Mouse (Mus musculus): ENCODE measurements around the gene Ndufs3. TPM values are rescaled to one million over a fixed set of nuclear protein-coding genes. Genes with fewer than 3 reads are reported as not detected.

Gene Ndufs3
- polyA plus RNA-seq, 1 experiment, result 84.0 TPM

DNA sequence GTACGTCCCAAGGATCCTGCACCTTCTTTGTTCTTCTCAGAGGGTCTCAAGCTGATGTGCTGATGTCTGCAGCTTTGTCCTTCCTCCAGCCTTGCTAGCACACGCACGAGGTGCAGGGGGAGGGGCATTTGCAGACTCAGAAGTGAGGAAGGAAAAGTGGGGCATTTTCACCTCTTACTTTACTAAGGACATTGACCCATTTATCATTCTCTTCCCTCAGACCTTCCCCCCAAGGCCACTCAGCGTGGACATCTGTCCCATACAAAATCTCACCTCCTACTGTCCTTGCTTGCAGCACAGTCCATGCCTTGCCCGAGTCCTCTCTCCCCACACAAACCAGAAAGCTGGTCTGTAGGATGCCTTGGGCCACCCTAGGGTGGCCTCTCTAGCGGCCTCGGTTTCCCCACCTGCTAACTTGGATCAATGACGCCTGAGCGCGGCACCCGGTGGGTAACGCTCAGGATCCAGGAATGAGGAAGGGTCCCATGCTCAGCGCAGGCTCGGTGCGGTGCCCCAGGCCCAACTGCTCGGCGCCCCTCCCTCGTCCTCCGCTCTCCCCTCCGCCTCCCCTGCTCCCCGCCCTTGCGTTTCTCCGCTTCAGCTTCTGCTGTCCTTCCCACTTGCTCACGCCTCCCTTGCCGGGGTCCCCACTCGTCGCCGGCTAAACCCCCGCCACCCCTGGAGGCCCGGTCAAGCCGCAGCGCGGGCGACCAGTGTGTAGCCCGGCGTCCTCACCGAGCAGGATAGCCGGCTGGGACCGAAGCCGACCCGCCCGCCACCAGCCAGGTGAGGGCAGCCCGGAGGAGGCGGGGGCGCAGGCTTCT is 19.2 kb downstream of the Ndufs3 start, which contains the start of gene C1qtnf4:
C1qtnf4 (plus strand) TSS at position 643 of the 824 bp plus-strand sequence.
- Histone ChIP-seq H3K4me3 (ENCODE audit: insufficient read depth, low read length) (peak within 1 kb of the TSS; percentile 11), H3K4me1 (ENCODE audit: control insufficient read depth, insufficient read depth, low read length) (no peaks in the 10 kb centered on the region), H3K27ac (ENCODE audit: insufficient read depth, low read depth, low read length) (no peak within 1 kb of the TSS)
- TF ChIP-seq POLR2A (IDR thresholded peaks at IDR 0.05; ENCODE audit: borderline replicate concordance, low read depth, low read length) (no peak), CTCF (IDR thresholded peaks at IDR 0.05; ENCODE audit: low read depth, low read length) (no peak)

GRCm38 (mm10) chr2:90881824-90882223 is 22.8 kb downstream of the Ndufs3 start:
- Histone ChIP-seq H3K27ac (ENCODE audit: insufficient read depth, low read depth, low read length) (no peak overlapping the region), H3K4me1 (ENCODE audit: control insufficient read depth, insufficient read depth, low read length) (no peaks in the 10 kb centered on the region), H3K4me3 (ENCODE audit: insufficient read depth, low read length) (no peak overlapping the region)
- TF ChIP-seq POLR2A (IDR thresholded peaks at IDR 0.05; ENCODE audit: borderline replicate concordance, low read depth, low read length) (no peak), CTCF (IDR thresholded peaks at IDR 0.05; ENCODE audit: low read depth, low read length) (no peak)

- no peaks in the 10 kb centered on the region for H3K4me1 ChIP-seq (ENCODE audit: control insufficient read depth, insufficient read depth, low read length)
- no peak overlapping the region for H3K4me3 ChIP-seq (ENCODE audit: insufficient read depth, low read length)
- no peak overlapping the region for H3K27ac ChIP-seq (ENCODE audit: insufficient read depth, low read depth, low read length)
- no peak for TF ChIP-seq POLR2A (IDR thresholded peaks at IDR 0.05; ENCODE audit: borderline replicate concordance, low read depth, low read length)
- no peak for TF ChIP-seq CTCF (IDR thresholded peaks at IDR 0.05; ENCODE audit: low read depth, low read length)
These were observed 24.4 kb downstream of the Ndufs3 start for GRCm38 (mm10) chr2:90880144-90880785.

- no peak overlapping the region for H3K27ac ChIP-seq (ENCODE audit: insufficient read depth, low read depth, low read length)
- TF ChIP-seq CTCF (IDR thresholded peaks at IDR 0.05; ENCODE audit: low read depth, low read length), result no peak
- TF ChIP-seq POLR2A (IDR thresholded peaks at IDR 0.05; ENCODE audit: borderline replicate concordance, low read depth, low read length), result no peak
- H3K4me1 ChIP-seq (ENCODE audit: control insufficient read depth, insufficient read depth, low read length), result no peaks in the 10 kb centered on the region
- no peak overlapping the region for H3K4me3 ChIP-seq (ENCODE audit: insufficient read depth, low read length)
These were observed 25.2 kb downstream of the Ndufs3 start for GRCm38 (mm10) chr2:90879419-90879818.

DNA sequence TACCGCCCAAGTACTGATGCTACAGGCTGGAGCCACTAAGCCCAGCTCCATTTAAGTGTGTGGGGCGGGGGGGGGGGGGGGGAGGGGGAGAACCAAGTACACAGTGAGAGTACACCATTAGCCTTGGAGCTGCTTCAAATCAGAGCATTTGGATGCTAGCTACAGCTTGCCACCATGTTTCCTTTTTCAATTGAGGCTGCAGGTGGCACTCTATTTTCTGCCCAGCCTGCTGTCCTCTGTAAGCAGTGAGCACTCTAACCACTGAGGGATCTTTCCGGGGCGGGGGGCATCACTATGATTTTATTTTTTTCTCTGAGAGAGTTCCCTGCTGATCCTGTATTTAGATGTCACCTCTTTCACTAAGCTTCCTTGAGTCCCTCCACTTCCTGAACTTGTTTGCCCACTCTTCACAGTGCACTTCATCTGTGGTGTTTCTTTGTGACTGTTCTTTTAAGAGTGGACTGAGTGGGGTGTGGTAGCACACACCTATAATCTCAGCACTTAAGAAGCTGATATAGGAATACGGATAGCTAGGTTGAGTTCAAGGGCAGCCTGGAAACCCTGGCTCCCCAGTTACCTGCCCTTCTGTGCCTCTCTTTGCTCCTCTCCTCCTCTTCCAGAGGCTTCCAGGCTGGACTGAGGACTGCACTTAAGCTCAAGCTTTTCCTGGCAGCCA is 26.9 kb downstream of the Ndufs3 start:
- Histone ChIP-seq H3K4me1 (ENCODE audit: control insufficient read depth, insufficient read depth, low read length) (no peaks in the 10 kb centered on the region), H3K27ac (ENCODE audit: insufficient read depth, low read depth, low read length) (no peak overlapping the region), H3K4me3 (ENCODE audit: insufficient read depth, low read length) (no peak overlapping the region)
- no peak for TF ChIP-seq POLR2A (IDR thresholded peaks at IDR 0.05; ENCODE audit: borderline replicate concordance, low read depth, low read length)
- no peak for TF ChIP-seq CTCF (IDR thresholded peaks at IDR 0.05; ENCODE audit: low read depth, low read length)

GRCm38 (mm10) chr2:90875239-90875638 is 29.4 kb downstream of the Ndufs3 start:
- H3K4me3 ChIP-seq (ENCODE audit: insufficient read depth, low read length), result no peak overlapping the region

GRCm38 (mm10) chr2:90874025-90874424 is 30.6 kb downstream of the Ndufs3 start:
- no peak overlapping the region for H3K27ac ChIP-seq (ENCODE audit: insufficient read depth, low read depth, low read length)
- no peak overlapping the region for H3K4me3 ChIP-seq (ENCODE audit: insufficient read depth, low read length)
- no peaks in the 10 kb centered on the region for H3K4me1 ChIP-seq (ENCODE audit: control insufficient read depth, insufficient read depth, low read length)
- TF ChIP-seq CTCF (IDR thresholded peaks at IDR 0.05; ENCODE audit: low read depth, low read length) (no peak), POLR2A (IDR thresholded peaks at IDR 0.05; ENCODE audit: borderline replicate concordance, low read depth, low read length) (no peak)

More at GRCm38 (mm10) chr2:90875239-90875638, 29.4 kb downstream of the Ndufs3 start:
- H3K4me1 ChIP-seq (ENCODE audit: control insufficient read depth, insufficient read depth, low read length), result no peaks in the 10 kb centered on the region
- TF ChIP-seq CTCF (IDR thresholded peaks at IDR 0.05; ENCODE audit: low read depth, low read length) (no peak), POLR2A (IDR thresholded peaks at IDR 0.05; ENCODE audit: borderline replicate concordance, low read depth, low read length) (no peak)
- H3K27ac ChIP-seq (ENCODE audit: insufficient read depth, low read depth, low read length), result no peak overlapping the region

DNA sequence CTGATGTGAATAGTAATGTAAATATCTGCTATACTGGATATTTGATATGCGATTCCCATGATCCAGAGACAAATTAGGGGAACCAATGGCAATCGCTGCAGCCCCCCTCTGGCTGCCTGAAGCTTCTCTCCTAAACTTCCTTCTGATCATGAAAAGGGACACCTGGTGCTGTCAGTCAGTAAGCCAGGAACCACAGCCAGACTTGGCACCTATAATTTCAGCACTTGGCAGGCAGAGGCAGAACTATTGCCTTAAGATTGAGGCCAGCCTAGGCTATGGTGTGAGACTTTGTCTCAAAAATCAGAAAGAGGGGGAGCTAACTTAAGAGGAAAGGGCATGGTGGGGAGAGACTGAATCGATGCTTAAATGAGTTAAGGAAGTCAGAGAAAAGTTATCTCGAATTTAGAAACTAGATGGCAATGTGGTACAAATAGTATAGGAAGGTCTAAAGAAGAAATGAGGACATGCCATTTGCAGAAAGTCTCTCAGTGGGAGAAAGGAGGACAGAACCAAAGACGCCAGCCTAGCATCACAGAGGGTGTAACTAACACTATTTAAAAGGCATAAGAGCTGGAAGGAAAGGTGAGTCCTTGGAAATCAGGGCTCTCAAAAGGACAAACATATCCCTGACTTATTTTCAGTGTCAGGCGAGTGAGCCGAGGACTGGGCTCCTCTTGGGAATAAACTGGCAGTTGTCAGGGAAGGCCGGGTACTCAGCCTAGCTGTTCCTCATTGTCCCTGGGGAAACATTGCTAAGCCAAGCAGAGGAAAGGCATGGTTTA is 33.3 kb downstream of the Ndufs3 start:
- TF ChIP-seq POLR2A (IDR thresholded peaks at IDR 0.05; ENCODE audit: borderline replicate concordance, low read depth, low read length) (no peak), CTCF (IDR thresholded peaks at IDR 0.05; ENCODE audit: low read depth, low read length) (no peak)
- Histone ChIP-seq H3K27ac (ENCODE audit: insufficient read depth, low read depth, low read length) (no peak overlapping the region), H3K4me1 (ENCODE audit: control insufficient read depth, insufficient read depth, low read length) (no peaks in the 10 kb centered on the region), H3K4me3 (ENCODE audit: insufficient read depth, low read length) (no peak overlapping the region)

GRCm38 (mm10) chr2:90870136-90870601 is 34.5 kb downstream of the Ndufs3 start:
- no peak for TF ChIP-seq CTCF (IDR thresholded peaks at IDR 0.05; ENCODE audit: low read depth, low read length)
- TF ChIP-seq POLR2A (IDR thresholded peaks at IDR 0.05; ENCODE audit: borderline replicate concordance, low read depth, low read length), result no peak
- H3K4me3 ChIP-seq (ENCODE audit: insufficient read depth, low read length), result no peak overlapping the region
- H3K27ac ChIP-seq (ENCODE audit: insufficient read depth, low read depth, low read length), result no peak overlapping the region
- no peaks in the 10 kb centered on the region for H3K4me1 ChIP-seq (ENCODE audit: control insufficient read depth, insufficient read depth, low read length)
